Mouse (Mus musculus) limb, embryonic 14.5 days (tissue): Measurements from ENCODE around the gene Grid1. TPM values are rescaled to one million over a fixed set of nuclear protein-coding genes. Genes with fewer than 3 reads are reported as not detected.

Experiments used
- ATAC-seq: fragments of 200-750 bp; cut with Nextera tagmentation; 2 replicates; pipeline ENCODE4 v1.8.0; 2017; ENCODE audit warnings: low read depth, moderate number of reproducible peaks, moderate TSS enrichment; ENCODE audit not compliant: low FRiP score
- DNase-seq: peaks from one replicate; pipeline ENCODE4 v3.0.0-alpha.2; 2015; ENCODE audit warnings: low spot score
- H3K27ac ChIP-seq: fragments of 300-500 bp; sonication (generic); replicated peaks from 2 replicates; pipeline ENCODE4 v1.5.1; 2014; ENCODE audit warnings: low read depth, mild to moderate bottlenecking, low read length, moderate library complexity, mixed read lengths
- H3K27me3 ChIP-seq: fragments of 300-500 bp; sonication (generic); 2 replicates; pipeline ENCODE4 v1.6.1; 2014; ENCODE audit warnings: low read length, mixed read lengths; ENCODE audit not compliant: control insufficient read depth, insufficient read depth
- H3K36me3 ChIP-seq: fragments of 300-500 bp; sonication (generic); 2 replicates; pipeline ENCODE4 v1.6.1; 2014; ENCODE audit warnings: mild to moderate bottlenecking, low read length, moderate library complexity, mixed read lengths; ENCODE audit not compliant: control insufficient read depth, insufficient read depth
- H3K4me1 ChIP-seq: fragments of 300-500 bp; sonication (generic); 2 replicates; pipeline ENCODE4 v1.6.1; 2014; ENCODE audit warnings: antibody characterized with exemption, low read length, mixed read lengths; ENCODE audit not compliant: control insufficient read depth, insufficient read depth
- H3K4me2 ChIP-seq: fragments of 300-500 bp; sonication (generic); replicated peaks from 2 replicates; pipeline ENCODE4 v1.6.1; 2014; ENCODE audit warnings: low read depth, mild to moderate bottlenecking, low read length, moderate library complexity; ENCODE audit not compliant: severe bottlenecking
- H3K4me3 ChIP-seq: fragments of 300-500 bp; sonication (generic); replicated peaks from 2 replicates; pipeline ENCODE4 v1.5.1; 2014; ENCODE audit warnings: low read length
- H3K9ac ChIP-seq: fragments of 300-500 bp; sonication (generic); 2 replicates; pipeline ENCODE4 v1.6.1; 2014; ENCODE audit warnings: mild to moderate bottlenecking, low read depth, low read length, moderate library complexity; ENCODE audit not compliant: severe bottlenecking
- H3K9me3 ChIP-seq: fragments of 300-500 bp; sonication (generic); 2 replicates; pipeline ENCODE4 v1.6.1; 2016; ENCODE audit warnings: low read length; ENCODE audit not compliant: control insufficient read depth
- POLR2A ChIP-seq: fragments of 200-500 bp; IDR thresholded peaks from 2 replicates; pipeline ENCODE4 v1.8.0; 2012; ENCODE audit warnings: inconsistent platforms, mild to moderate bottlenecking, moderate library complexity, borderline replicate concordance; ENCODE audit not compliant: insufficient read depth, insufficient read length; ENCODE audit errors: extremely low read depth
- WGBS: fragments of 180-500 bp; shearing (Covaris S2); extraction: QIAGEN DNeasy Blood & Tissue Kit; methylation state at CpG from one replicate; pipeline ENCODE4 v1.1.7; 2014; 5-methylcytosine and 5-hydroxymethylcytosine counted together
- polyA plus RNA-seq, 2 experiments: library from polyadenylated mRNA; depleted of rRNA in 1 of 2; stranded (reverse) in 1 of 2; unstranded in 1 of 2; fragments of >200 nt; fragmentation: Nextera tagmentation in 1 of 2; extraction: Ambion mirVana in 1 of 2; gene quantifications; 2 replicates each; pipeline versions ENCODE4 v1.2.1 to v1.2.3; 2012 to 2014

Gene Grid1
- polyA plus RNA-seq, 2 experiments, result 0.87 to 2.0 TPM

DNA sequence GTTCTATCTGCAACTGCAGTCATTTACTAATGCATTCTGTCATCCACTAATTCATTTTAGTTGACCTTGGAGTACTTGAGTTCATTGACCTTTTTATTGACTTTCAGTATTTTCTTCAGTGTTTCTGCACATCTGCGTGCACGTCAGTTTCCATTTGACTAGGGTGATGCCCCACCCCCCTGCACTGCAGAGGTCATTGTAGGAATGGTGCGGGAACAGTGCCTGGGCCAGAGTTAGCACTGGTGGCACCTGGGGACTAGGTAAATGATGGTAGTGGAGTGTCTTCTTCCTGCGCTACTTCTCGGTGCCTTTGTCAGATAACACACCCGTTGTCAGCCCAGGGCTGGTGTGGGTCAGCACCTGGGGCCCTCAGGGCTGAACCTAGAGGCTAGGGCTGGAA lies 60.1 kb downstream of the Grid1 start:
- 39% methylated on average over 6 of the region's 6 CpGs for WGBS
- ATAC-seq, result no peak
- H3K9me3 ChIP-seq, result no peaks in the 10 kb centered on the region
- no peak overlapping the region for H3K4me3 ChIP-seq
- no peak for TF ChIP-seq POLR2A
- H3K27me3 ChIP-seq, result no peaks in the 10 kb centered on the region
- H3K4me2 ChIP-seq, result no peak overlapping the region
- no peak overlapping the region for H3K27ac ChIP-seq
- no peaks in the 10 kb centered on the region for H3K4me1 ChIP-seq
- H3K9ac ChIP-seq, result no peak overlapping the region
- DNase-seq, result no peak
- H3K36me3 ChIP-seq, result no peaks in the 10 kb centered on the region

DNA sequence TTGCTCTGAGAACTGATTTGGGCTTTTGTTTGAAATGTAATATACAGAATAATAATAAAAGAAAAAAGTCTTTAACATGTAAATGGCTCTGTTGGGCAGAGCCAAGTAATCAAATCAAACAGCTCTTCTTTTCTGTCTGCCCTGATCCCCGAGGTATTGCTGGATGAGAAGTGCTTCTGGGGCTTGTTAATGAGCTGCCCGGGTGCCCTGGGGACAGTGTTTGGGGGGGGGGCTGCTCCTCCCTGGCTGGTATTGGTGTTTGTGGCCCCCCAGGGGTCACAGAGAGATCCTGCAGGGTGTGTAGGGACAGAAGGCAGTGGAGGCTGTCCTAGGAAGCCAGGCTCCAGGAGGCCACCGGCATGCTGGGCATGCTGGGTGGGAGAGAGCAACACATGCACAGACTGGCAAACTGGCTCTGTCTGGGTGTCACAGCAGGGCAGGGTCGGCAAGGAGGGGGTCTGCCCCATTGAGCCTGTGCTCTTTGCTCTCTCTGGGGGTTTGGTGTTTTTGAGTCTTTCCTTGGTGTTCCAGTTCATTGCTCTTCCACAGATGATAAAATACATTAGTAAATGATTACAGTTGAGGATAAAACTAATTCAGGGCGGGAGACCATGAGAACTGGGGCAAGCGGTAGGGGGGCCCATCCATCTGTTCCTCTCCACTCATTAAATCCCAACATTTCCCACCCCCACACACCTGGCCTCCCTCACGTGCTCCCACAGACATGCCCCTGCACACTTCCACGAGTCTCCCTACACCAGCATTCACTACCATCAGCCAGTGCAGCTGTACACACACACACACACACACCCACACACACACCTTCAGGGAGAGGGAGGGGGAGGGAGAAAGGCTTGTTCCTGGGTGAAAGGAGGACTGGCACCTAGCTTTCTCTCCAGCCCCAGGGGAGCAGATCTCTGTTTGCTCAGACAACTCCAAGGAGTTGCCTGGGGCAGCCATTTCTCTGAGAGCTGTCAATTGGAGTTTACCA lies 60.8 kb downstream of the Grid1 start:
- Histone ChIP-seq H3K27me3 (no peaks in the 10 kb centered on the region), H3K4me1 (no peaks in the 10 kb centered on the region), H3K4me3 (no peak overlapping the region), H3K9ac (no peak overlapping the region), H3K4me2 (no peak overlapping the region), H3K9me3 (no peaks in the 10 kb centered on the region), H3K36me3 (no peaks in the 10 kb centered on the region), H3K27ac (no peak overlapping the region)
- no peak for DNase-seq
- TF ChIP-seq POLR2A, result no peak
- WGBS, result 25% methylated on average over 8 of the region's 8 CpGs
- no peak for ATAC-seq

DNA sequence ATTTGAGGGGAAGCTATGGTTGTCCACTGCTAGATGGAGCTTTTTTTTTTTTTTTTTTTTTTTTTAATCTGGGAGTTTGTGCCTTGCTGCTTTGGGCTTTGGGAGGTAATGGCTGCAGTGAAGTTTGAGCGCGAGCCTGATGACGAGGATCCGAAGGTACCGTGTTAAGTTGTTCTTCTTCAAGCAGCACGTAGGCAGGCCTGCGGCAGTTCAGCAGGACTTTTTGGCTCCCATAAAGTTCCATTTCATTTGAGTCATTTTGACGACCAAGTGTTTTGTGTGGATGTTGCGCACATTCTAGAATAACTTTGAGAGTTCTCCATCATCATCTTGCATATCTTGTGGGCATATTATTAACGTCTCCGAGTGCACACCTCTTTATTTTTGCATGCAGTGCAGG lies 64.3 kb downstream of the Grid1 start:
- DNase-seq, result no peak
- H3K4me2 ChIP-seq, result no peak overlapping the region
- no peaks in the 10 kb centered on the region for H3K4me1 ChIP-seq
- H3K27me3 ChIP-seq, result no peaks in the 10 kb centered on the region
- no peak overlapping the region for H3K27ac ChIP-seq
- H3K36me3 ChIP-seq, result no peaks in the 10 kb centered on the region
- no peak for TF ChIP-seq POLR2A
- H3K9me3 ChIP-seq, result no peaks in the 10 kb centered on the region
- H3K9ac ChIP-seq, result no peak overlapping the region
- no peak for ATAC-seq
- WGBS, result 93% methylated on average over 11 of the region's 11 CpGs
- no peak overlapping the region for H3K4me3 ChIP-seq

DNA sequence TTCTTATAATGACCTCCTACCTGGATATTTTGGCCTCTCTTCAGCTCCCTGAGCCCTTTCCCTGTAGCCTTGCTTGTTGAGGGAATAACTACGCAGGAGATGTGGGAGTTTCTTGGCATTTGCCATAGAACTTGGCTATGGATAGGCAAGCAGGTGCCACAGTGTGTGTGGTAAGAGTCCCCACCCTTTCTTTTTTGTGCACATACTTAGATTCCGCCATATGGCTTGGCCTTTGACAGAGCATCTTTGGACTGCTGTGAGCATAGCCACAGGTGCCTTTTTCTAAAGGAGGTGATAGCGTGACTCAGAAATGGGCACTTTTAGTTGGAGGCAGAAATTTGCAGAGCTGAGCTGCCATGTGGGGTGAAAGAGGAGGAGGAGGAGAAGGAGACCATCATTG lies 64.7 kb downstream of the Grid1 start:
- Histone ChIP-seq H3K9me3 (no peaks in the 10 kb centered on the region), H3K9ac (no peak overlapping the region), H3K4me1 (no peaks in the 10 kb centered on the region), H3K4me3 (no peak overlapping the region), H3K27me3 (no peaks in the 10 kb centered on the region), H3K4me2 (no peak overlapping the region), H3K36me3 (no peaks in the 10 kb centered on the region), H3K27ac (no peak overlapping the region)
- TF ChIP-seq POLR2A, result no peak
- no peak for ATAC-seq
- 88% methylated on average over 3 of the region's 3 CpGs for WGBS
- DNase-seq, result no peak

DNA sequence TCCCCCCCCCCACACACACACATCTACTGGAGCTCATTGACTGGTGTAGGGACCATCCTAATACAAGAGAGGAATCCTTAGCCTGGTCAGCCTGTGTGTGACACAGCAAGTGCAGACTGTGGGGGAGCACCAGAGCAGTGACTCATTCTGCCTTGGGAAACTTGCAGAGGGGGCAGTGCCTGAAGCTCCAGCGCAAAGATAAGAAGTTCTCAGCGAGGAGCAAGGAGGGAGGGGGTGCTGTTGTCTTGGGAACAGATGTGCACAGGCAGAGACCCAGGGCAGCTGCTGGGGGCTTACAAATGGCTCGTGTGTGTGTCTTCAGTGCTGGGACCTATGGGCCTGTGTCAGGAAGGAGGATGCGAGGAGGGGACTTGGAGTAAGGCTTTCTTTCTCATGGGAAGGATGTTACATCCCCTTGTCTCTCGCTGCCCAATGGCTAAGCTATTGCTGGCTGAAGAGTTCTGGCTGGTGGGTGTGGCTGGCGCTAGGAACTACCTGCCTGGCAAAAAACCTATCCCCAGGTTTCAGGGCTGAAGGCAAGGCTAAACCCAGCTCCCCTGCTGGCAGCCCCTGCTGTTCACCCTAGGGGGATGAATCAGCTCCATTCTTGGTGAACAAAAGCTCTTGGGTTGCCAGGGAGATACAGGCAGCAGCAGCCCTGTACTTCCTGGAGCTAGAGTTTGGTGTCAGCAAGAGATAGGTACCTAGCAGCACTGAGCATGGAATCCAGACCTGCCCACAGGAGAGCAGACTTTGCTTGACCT lies 72.0 kb downstream of the Grid1 start:
- no peak overlapping the region for H3K4me3 ChIP-seq
- DNase-seq (no peak), ATAC-seq (no peak)
- WGBS, result 7% methylated on average over 6 of the region's 6 CpGs
- no peaks in the 10 kb centered on the region for H3K4me1 ChIP-seq
- no peak overlapping the region for H3K9ac ChIP-seq
- H3K27ac ChIP-seq, result no peak overlapping the region
- no peak for TF ChIP-seq POLR2A
- H3K9me3 ChIP-seq, result no peaks in the 10 kb centered on the region
- no peaks in the 10 kb centered on the region for H3K36me3 ChIP-seq
- no peaks in the 10 kb centered on the region for H3K27me3 ChIP-seq
- H3K4me2 ChIP-seq, result no peak overlapping the region
